Mouse (Mus musculus) liver, embryonic 11.5 days (tissue): ENCODE measurements around the gene 4931414P19Rik. TPM values are rescaled to one million over a fixed set of nuclear protein-coding genes. Genes with fewer than 3 reads are reported as not detected.

ENCODE experiments used
- ATAC-seq: fragments of 200-750 bp; cut with Nextera tagmentation; replicated peaks from 2 replicates; pipeline ENCODE4 v1.8.0; 2017; ENCODE audit warnings: moderate number of reproducible peaks, mild to moderate bottlenecking, moderate TSS enrichment, moderate library complexity; ENCODE audit not compliant: low FRiP score
- DNase-seq: peaks from one replicate; pipeline ENCODE4 v3.0.0-alpha.2; 2017; ENCODE audit warnings: low spot score
- H3K27ac ChIP-seq: fragments of 300-500 bp; sonication (generic); 2 replicates; pipeline ENCODE4 v1.5.1; 2014; ENCODE audit warnings: mild to moderate bottlenecking, low read depth, low read length, control low read depth
- H3K27me3 ChIP-seq: fragments of 300-500 bp; sonication (generic); replicated peaks from 2 replicates; pipeline ENCODE4 v1.6.1; 2014; ENCODE audit warnings: low read length, mixed read lengths; ENCODE audit not compliant: control insufficient read depth, insufficient read depth
- H3K36me3 ChIP-seq: fragments of 300-500 bp; sonication (generic); 2 replicates; pipeline ENCODE4 v1.6.1; 2014; ENCODE audit warnings: mild to moderate bottlenecking, low read length, moderate library complexity, mixed read lengths; ENCODE audit not compliant: control insufficient read depth, insufficient read depth
- H3K4me1 ChIP-seq: fragments of 300-500 bp; sonication (generic); replicated peaks from 2 replicates; pipeline ENCODE4 v1.6.1; 2014; ENCODE audit warnings: low read length, mixed read lengths; ENCODE audit not compliant: control insufficient read depth, insufficient read depth
- H3K4me2 ChIP-seq: fragments of 300-500 bp; sonication (generic); 2 replicates; pipeline ENCODE4 v1.6.1; 2014; ENCODE audit warnings: mild to moderate bottlenecking, control low read depth, moderate library complexity
- H3K4me3 ChIP-seq: fragments of 300-500 bp; sonication (generic); 2 replicates; pipeline ENCODE4 v1.5.1; 2014; ENCODE audit warnings: low read depth, low read length, control low read depth
- H3K9ac ChIP-seq: fragments of 300-500 bp; sonication (generic); 2 replicates; pipeline ENCODE4 v1.6.1; 2014; ENCODE audit warnings: low read depth, low read length, control low read depth
- H3K9me3 ChIP-seq: fragments of 300-500 bp; sonication (generic); 2 replicates; pipeline ENCODE4 v1.6.1; 2016; ENCODE audit warnings: low read length, inconsistent platforms, mixed read lengths; ENCODE audit not compliant: control insufficient read depth
- WGBS: fragments of 180-500 bp; shearing (Covaris S2); extraction: QIAGEN DNeasy Blood & Tissue Kit; methylation state at CpG from one replicate; pipeline ENCODE4 v1.1.7; 2014; 5-methylcytosine and 5-hydroxymethylcytosine counted together
- polyA plus RNA-seq: library from polyadenylated mRNA; unstranded; fragments of >200 nt; fragmentation: Nextera tagmentation; extraction: Ambion mirVana; gene quantifications from 2 replicates; pipeline ENCODE4 v1.2.1, GENCODE M21; 2014

The 4931414P19Rik gene
- polyA plus RNA-seq, 1 experiment from 2014 or later = 5.8 TPM

- Histone ChIP-seq H3K4me2 (no peak overlapping the region), H3K36me3 (peaks cover 19% of the 10 kb centered on the region), H3K4me3 (no peak overlapping the region), H3K27me3 (no peaks in the 10 kb centered on the region), H3K9me3 (no peaks in the 10 kb centered on the region), H3K9ac (no peak overlapping the region), H3K4me1 (no peaks in the 10 kb centered on the region), H3K27ac (no peak overlapping the region)
- ATAC-seq = no peak
- DNase-seq = no peak
- WGBS = 77% methylated on average over 4 of the region's 4 CpGs
These were observed 28.4 kb upstream of the 4931414P19Rik start for GRCm38 (mm10) chr14:54634182-54634581.

GRCm38 (mm10) chr14:54632252-54632651 is 26.5 kb upstream of the 4931414P19Rik start:
- Histone ChIP-seq H3K9ac (no peak overlapping the region), H3K27ac (no peak overlapping the region), H3K4me2 (no peak overlapping the region), H3K9me3 (no peaks in the 10 kb centered on the region), H3K27me3 (no peaks in the 10 kb centered on the region), H3K36me3 (peaks cover 19% of the 10 kb centered on the region), H3K4me1 (no peaks in the 10 kb centered on the region), H3K4me3 (no peak overlapping the region)
- WGBS = 87% methylated on average over 37 of the region's 37 CpGs
- ATAC-seq = no peak
- no peak for DNase-seq

GRCm38 (mm10) chr14:54631240-54631599 is 25.4 kb upstream of the 4931414P19Rik start:
- peaks cover 19% of the 10 kb centered on the region for H3K36me3 ChIP-seq
- ATAC-seq (no peak), DNase-seq (no peak)
- no peaks in the 10 kb centered on the region for H3K9me3 ChIP-seq
- H3K9ac ChIP-seq = no peak overlapping the region
- no peaks in the 10 kb centered on the region for H3K4me1 ChIP-seq
- no peak overlapping the region for H3K4me2 ChIP-seq
- H3K4me3 ChIP-seq = no peak overlapping the region
- H3K27ac ChIP-seq = no peak overlapping the region
- H3K27me3 ChIP-seq = no peaks in the 10 kb centered on the region
- 82% methylated on average over 4 of the region's 4 CpGs for WGBS

GRCm38 (mm10) chr14:54630583-54631239 is 24.9 kb upstream of the 4931414P19Rik start:
- Histone ChIP-seq H3K27ac (no peak overlapping the region), H3K4me2 (no peak overlapping the region), H3K9ac (no peak overlapping the region), H3K36me3 (peaks cover 19% of the 10 kb centered on the region), H3K9me3 (no peaks in the 10 kb centered on the region), H3K27me3 (peaks cover under 1% of the 10 kb centered on the region; the same call in 1 of the 2 replicates), H3K4me1 (no peaks in the 10 kb centered on the region), H3K4me3 (no peak overlapping the region)
- ATAC-seq (no peak), DNase-seq (no peak)
- WGBS = 68% methylated on average over 11 of the region's 11 CpGs

GRCm38 (mm10) chr14:54629797-54630196 is 24.0 kb upstream of the 4931414P19Rik start:
- WGBS = 84% methylated on average over 2 of the region's 2 CpGs
- H3K4me2 ChIP-seq = no peak overlapping the region
- H3K4me1 ChIP-seq = no peaks in the 10 kb centered on the region
- H3K36me3 ChIP-seq = peaks cover 19% of the 10 kb centered on the region
- H3K27me3 ChIP-seq = peaks cover 3% of the 10 kb centered on the region; the same call in 1 of the 2 replicates
- DNase-seq = no peak
- H3K4me3 ChIP-seq = no peak overlapping the region
- no peak overlapping the region for H3K27ac ChIP-seq
- no peaks in the 10 kb centered on the region for H3K9me3 ChIP-seq
- ATAC-seq = no peak
- no peak overlapping the region for H3K9ac ChIP-seq

- H3K4me2 ChIP-seq = no peak overlapping the region
- H3K27ac ChIP-seq = no peak overlapping the region
- WGBS = 65% methylated on average over 5 of the region's 5 CpGs
These were observed 22.3 kb upstream of the 4931414P19Rik start for GRCm38 (mm10) chr14:54628103-54628502.

GRCm38 (mm10) chr14:54624976-54625375 is 19.2 kb upstream of the 4931414P19Rik start:
- Histone ChIP-seq H3K9me3 (no peaks in the 10 kb centered on the region), H3K4me2 (no peak overlapping the region), H3K36me3 (no peaks in the 10 kb centered on the region), H3K4me1 (no peaks in the 10 kb centered on the region), H3K27me3 (peaks cover 3% of the 10 kb centered on the region; the same call in 1 of the 2 replicates), H3K4me3 (no peak overlapping the region), H3K27ac (no peak overlapping the region), H3K9ac (no peak overlapping the region)
- ATAC-seq (no peak), DNase-seq (no peak)
- WGBS = 76% methylated on average over 10 of the region's 10 CpGs

More at GRCm38 (mm10) chr14:54628103-54628502, 22.3 kb upstream of the 4931414P19Rik start:
- no peak overlapping the region for H3K9ac ChIP-seq
- H3K4me1 ChIP-seq = no peaks in the 10 kb centered on the region
- peaks cover 3% of the 10 kb centered on the region; the same call in 1 of the 2 replicates for H3K27me3 ChIP-seq
- DNase-seq = no peak
- peaks cover 14% of the 10 kb centered on the region for H3K36me3 ChIP-seq
- H3K9me3 ChIP-seq = no peaks in the 10 kb centered on the region
- no peak overlapping the region for H3K4me3 ChIP-seq
- ATAC-seq = no peak

GRCm38 (mm10) chr14:54623334-54623733 is 17.5 kb upstream of the 4931414P19Rik start:
- ATAC-seq (no peak), DNase-seq (no peak)
- Histone ChIP-seq H3K4me2 (no peak overlapping the region), H3K4me1 (no peaks in the 10 kb centered on the region), H3K9ac (no peak overlapping the region), H3K27ac (no peak overlapping the region), H3K36me3 (no peaks in the 10 kb centered on the region), H3K27me3 (peaks cover 3% of the 10 kb centered on the region; the same call in 1 of the 2 replicates), H3K4me3 (no peak overlapping the region), H3K9me3 (no peaks in the 10 kb centered on the region)
- WGBS = 62% methylated on average over 6 of the region's 6 CpGs

- Histone ChIP-seq H3K27ac (no peak within 1 kb of the TSS), H3K27me3 (peaks cover 3% of the 10 kb centered on the region; the same call in 1 of the 2 replicates), H3K4me3 (no peak within 1 kb of the TSS), H3K36me3 (peaks cover 4% of the 10 kb centered on the region; the same call in 1 of the 2 replicates), H3K4me1 (peaks cover 5% of the 10 kb centered on the region), H3K9ac (no peak within 1 kb of the TSS), H3K4me2 (no peak within 1 kb of the TSS), H3K9me3 (no peaks in the 10 kb centered on the region)
- DNase-seq (no peak), ATAC-seq (no peak)
- WGBS = 85% methylated on average over 1 of the region's 1 CpGs
These were observed 15.3 kb upstream of the 4931414P19Rik start, which contains the start of gene Psmb11 for GRCm38 (mm10) chr14:54621133-54621532. Gene Psmb11 (plus strand): TSS chr14:54621433.
